Mouse (Mus musculus) erythroblast, embryonic 14.5 days (primary cell): ENCODE measurements around the gene Serpina1f.

Experiments used
- GATA1 ChIP-seq: IDR thresholded peaks from 2 replicates; pipeline ENCODE4 v1.6.1; 2012; ENCODE audit warnings: low read length, inconsistent platforms, mixed read lengths
- TAL1 ChIP-seq: IDR thresholded peaks from 3 replicates; pipeline ENCODE4 v1.6.1; 2012; ENCODE audit warnings: low read length, inconsistent platforms, mixed read lengths

GRCm38 (mm10) chr12:103659171-103659570 lies 36.2 kb downstream of the Serpina1f start:
- TF ChIP-seq TAL1: no peak
- no peak for TF ChIP-seq GATA1
